Mouse (Mus musculus): ENCODE results near the gene Nelfb.

DNA sequence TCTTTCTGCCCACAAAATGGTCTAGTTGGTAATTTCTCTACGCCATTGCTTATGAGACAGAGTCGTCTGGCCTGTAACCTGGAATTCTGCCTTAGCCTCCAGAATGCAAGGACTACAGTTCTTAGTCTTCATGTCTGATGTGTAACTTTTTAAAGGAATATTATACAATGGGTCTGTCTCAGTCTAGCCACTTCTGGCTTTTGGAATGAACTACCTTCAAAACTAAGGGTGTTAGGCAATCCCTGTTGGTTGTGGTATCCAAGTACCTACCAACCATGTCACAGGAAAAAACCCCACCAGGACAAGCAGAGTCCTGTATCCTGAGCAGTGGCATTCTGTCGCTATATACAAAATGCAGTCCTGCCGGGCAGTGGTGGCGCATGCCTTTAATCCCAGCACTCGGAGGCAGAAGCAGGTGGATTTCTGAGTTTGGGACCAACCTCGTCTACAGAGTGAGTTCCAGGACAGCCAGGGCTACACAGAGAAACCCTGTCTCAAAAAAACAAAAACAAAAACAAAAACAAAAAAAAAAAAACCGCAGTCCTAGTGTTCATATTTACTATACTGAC, 14.6 kb upstream of the Nelfb start:
- TF ChIP-seq CTCF (IDR thresholded peaks at IDR 0.05; ENCODE audit: low read depth, low read length) (no peak), POLR2A (IDR thresholded peaks at IDR 0.05; ENCODE audit: borderline replicate concordance, low read depth, low read length) (no peak)

Data from bone marrow macrophage, adult 2 months (primary cell).